Mouse (Mus musculus): ENCODE results near the gene Gemin5. TPM values are rescaled to one million over a fixed set of nuclear protein-coding genes. Genes with fewer than 3 reads are reported as not detected.
"Not testable (repeated sequence)": the region's sequence is repeated elsewhere in the genome, so short reads cannot be mapped to it uniquely, and the experiment has no call there.

Gene Gemin5
- polyA plus RNA-seq, 1 experiment from 2014 or later: 20.3 TPM

GRCm38 (mm10) chr11:58107009-58107408 is 61.3 kb downstream of the Gemin5 start:
- no peak overlapping the region for H3K27ac ChIP-seq (ENCODE audit: low read depth, low read length)
- H3K36me3 ChIP-seq (ENCODE audit: control insufficient read depth, insufficient read depth, low read length): peaks cover 15% of the 10 kb centered on the region
- H3K27me3 ChIP-seq (ENCODE audit: control insufficient read depth, insufficient read depth, low read length): no peaks in the 10 kb centered on the region
- no peak for DNase-seq (ENCODE audit: low spot score, missing footprints)
- peaks cover 7% of the 10 kb centered on the region for H3K4me1 ChIP-seq (ENCODE audit: control insufficient read depth, insufficient read depth, low read length)
- WGBS: 55% methylated on average over 3 of the region's 3 CpGs
- no peak overlapping the region for H3K9ac ChIP-seq (ENCODE audit: low read length)
- H3K4me2 ChIP-seq: no peak overlapping the region
- no peaks in the 10 kb centered on the region for H3K9me3 ChIP-seq (ENCODE audit: control insufficient read depth, low read length)
- H3K4me3 ChIP-seq (ENCODE audit: low read depth, low read length): no peak overlapping the region
- no peak for ATAC-seq (ENCODE audit: low FRiP score)

- ATAC-seq (ENCODE audit: low FRiP score): peak; percentile 5
Observed at GRCm38 (mm10) chr11:58104351-58104791, 64.0 kb downstream of the Gemin5 start.

GRCm38 (mm10) chr11:58103697-58104306 is 64.5 kb downstream of the Gemin5 start, which contains the start of gene Cnot8:
Gene Cnot8, plus strand, starts transcription at chr11:58104153.
- Histone ChIP-seq H3K27ac (ENCODE audit: low read depth, low read length) (peak within 1 kb of the TSS; percentile 55), H3K27me3 (ENCODE audit: control insufficient read depth, insufficient read depth, low read length) (no peaks in the 10 kb centered on the region), H3K9me3 (ENCODE audit: control insufficient read depth, low read length) (no peaks in the 10 kb centered on the region), H3K4me2 (peak within 1 kb of the TSS; percentile 71), H3K4me3 (ENCODE audit: low read depth, low read length) (peak within 1 kb of the TSS; percentile 77), H3K36me3 (ENCODE audit: control insufficient read depth, insufficient read depth, low read length) (no peaks in the 10 kb centered on the region), H3K4me1 (ENCODE audit: control insufficient read depth, insufficient read depth, low read length) (peaks cover 7% of the 10 kb centered on the region), H3K9ac (ENCODE audit: low read length) (peak within 1 kb of the TSS; percentile 87)
- peak; percentile 100 for DNase-seq (ENCODE audit: low spot score, missing footprints)
- under 1% methylated on average over 50 of the region's 55 CpGs for WGBS
- ATAC-seq (ENCODE audit: low FRiP score): peak; percentile 96

More at GRCm38 (mm10) chr11:58104351-58104791, 64.0 kb downstream of the Gemin5 start:
- Histone ChIP-seq H3K9me3 (ENCODE audit: control insufficient read depth, low read length) (no peaks in the 10 kb centered on the region), H3K27ac (ENCODE audit: low read depth, low read length) (peak overlapping the region; percentile 55), H3K36me3 (ENCODE audit: control insufficient read depth, insufficient read depth, low read length) (no peaks in the 10 kb centered on the region), H3K27me3 (ENCODE audit: control insufficient read depth, insufficient read depth, low read length) (no peaks in the 10 kb centered on the region), H3K9ac (ENCODE audit: low read length) (peak overlapping the region; percentile 87), H3K4me2 (peak overlapping the region; percentile 71), H3K4me3 (ENCODE audit: low read depth, low read length) (peak overlapping the region; percentile 77), H3K4me1 (ENCODE audit: control insufficient read depth, insufficient read depth, low read length) (peaks cover 7% of the 10 kb centered on the region)
- WGBS: under 1% methylated on average over 24 of the region's 24 CpGs
- DNase-seq (ENCODE audit: low spot score, missing footprints): peak; percentile 94

- peak overlapping the region; percentile 87 for H3K9ac ChIP-seq (ENCODE audit: low read length)
- no peaks in the 10 kb centered on the region for H3K36me3 ChIP-seq (ENCODE audit: control insufficient read depth, insufficient read depth, low read length)
- DNase-seq (ENCODE audit: low spot score, missing footprints) (no peak), ATAC-seq (ENCODE audit: low FRiP score) (peak; percentile 60; the same call in 1 of the 2 replicates)
- peak overlapping the region; percentile 47 for H3K4me2 ChIP-seq
- no peaks in the 10 kb centered on the region for H3K9me3 ChIP-seq (ENCODE audit: control insufficient read depth, low read length)
- WGBS: 59% methylated on average over 13 of the region's 13 CpGs
- H3K27ac ChIP-seq (ENCODE audit: low read depth, low read length): no peak overlapping the region
- no peaks in the 10 kb centered on the region; the same call in 1 of the 2 replicates for H3K27me3 ChIP-seq (ENCODE audit: control insufficient read depth, insufficient read depth, low read length)
- peak overlapping the region; percentile 77 for H3K4me3 ChIP-seq (ENCODE audit: low read depth, low read length)
- H3K4me1 ChIP-seq (ENCODE audit: control insufficient read depth, insufficient read depth, low read length): peaks cover 7% of the 10 kb centered on the region
Observed at GRCm38 (mm10) chr11:58103344-58103653, 65.0 kb downstream of the Gemin5 start.

GRCm38 (mm10) chr11:58102581-58103343 is 65.6 kb downstream of the Gemin5 start:
- 89% methylated on average over 9 of the region's 9 CpGs for WGBS
- H3K4me1 ChIP-seq (ENCODE audit: control insufficient read depth, insufficient read depth, low read length): peaks cover 8% of the 10 kb centered on the region
- DNase-seq (ENCODE audit: low spot score, missing footprints) (peak; percentile 81), ATAC-seq (ENCODE audit: low FRiP score) (no peak)
- no peak overlapping the region for H3K9ac ChIP-seq (ENCODE audit: low read length)
- no peak overlapping the region for H3K4me2 ChIP-seq
- no peaks in the 10 kb centered on the region for H3K36me3 ChIP-seq (ENCODE audit: control insufficient read depth, insufficient read depth, low read length)
- no peak overlapping the region for H3K27ac ChIP-seq (ENCODE audit: low read depth, low read length)
- H3K27me3 ChIP-seq (ENCODE audit: control insufficient read depth, insufficient read depth, low read length): no peaks in the 10 kb centered on the region; the same call in 1 of the 2 replicates
- no peaks in the 10 kb centered on the region for H3K9me3 ChIP-seq (ENCODE audit: control insufficient read depth, low read length)
- no peak overlapping the region for H3K4me3 ChIP-seq (ENCODE audit: low read depth, low read length)

GRCm38 (mm10) chr11:58102146-58102545 is 66.2 kb downstream of the Gemin5 start:
- no peaks in the 10 kb centered on the region for H3K36me3 ChIP-seq (ENCODE audit: control insufficient read depth, insufficient read depth, low read length)
- DNase-seq (ENCODE audit: low spot score, missing footprints): no peak
- H3K9me3 ChIP-seq (ENCODE audit: control insufficient read depth, low read length): no peaks in the 10 kb centered on the region
- H3K4me2 ChIP-seq: no peak overlapping the region
- peaks cover 10% of the 10 kb centered on the region for H3K4me1 ChIP-seq (ENCODE audit: control insufficient read depth, insufficient read depth, low read length)
- no peak overlapping the region for H3K9ac ChIP-seq (ENCODE audit: low read length)
- H3K27ac ChIP-seq (ENCODE audit: low read depth, low read length): no peak overlapping the region
- 86% methylated on average over 3 of the region's 3 CpGs for WGBS
- no peaks in the 10 kb centered on the region; the same call in 1 of the 2 replicates for H3K27me3 ChIP-seq (ENCODE audit: control insufficient read depth, insufficient read depth, low read length)
- H3K4me3 ChIP-seq (ENCODE audit: low read depth, low read length): no peak overlapping the region
- ATAC-seq (ENCODE audit: low FRiP score): no peak

- ATAC-seq (ENCODE audit: low FRiP score) (no peak), DNase-seq (ENCODE audit: low spot score, missing footprints) (peak; percentile 70)
- Histone ChIP-seq H3K4me3 (ENCODE audit: low read depth, low read length) (no peak overlapping the region), H3K4me2 (no peak overlapping the region), H3K9me3 (ENCODE audit: control insufficient read depth, low read length) (no peaks in the 10 kb centered on the region), H3K9ac (ENCODE audit: low read length) (no peak overlapping the region), H3K27ac (ENCODE audit: low read depth, low read length) (no peak overlapping the region), H3K36me3 (ENCODE audit: control insufficient read depth, insufficient read depth, low read length) (no peaks in the 10 kb centered on the region), H3K4me1 (ENCODE audit: control insufficient read depth, insufficient read depth, low read length) (peaks cover 10% of the 10 kb centered on the region), H3K27me3 (ENCODE audit: control insufficient read depth, insufficient read depth, low read length) (no peaks in the 10 kb centered on the region; the same call in 1 of the 2 replicates)
- 91% methylated on average over 4 of the region's 4 CpGs for WGBS
Observed at GRCm38 (mm10) chr11:58101194-58101720, 67.1 kb downstream of the Gemin5 start.

- Histone ChIP-seq H3K4me2 (no peak overlapping the region), H3K27me3 (ENCODE audit: control insufficient read depth, insufficient read depth, low read length) (no peaks in the 10 kb centered on the region; the same call in none of the 2 replicates), H3K27ac (ENCODE audit: low read depth, low read length) (no peak overlapping the region), H3K9me3 (ENCODE audit: control insufficient read depth, low read length) (no peaks in the 10 kb centered on the region), H3K4me3 (ENCODE audit: low read depth, low read length) (no peak overlapping the region), H3K4me1 (ENCODE audit: control insufficient read depth, insufficient read depth, low read length) (peaks cover 9% of the 10 kb centered on the region), H3K36me3 (ENCODE audit: control insufficient read depth, insufficient read depth, low read length) (no peaks in the 10 kb centered on the region), H3K9ac (ENCODE audit: low read length) (no peak overlapping the region)
- WGBS: 84% methylated on average over 2 of the region's 2 CpGs
- ATAC-seq (ENCODE audit: low FRiP score): no peak
- peak; percentile 17 for DNase-seq (ENCODE audit: low spot score, missing footprints)
Observed at GRCm38 (mm10) chr11:58100006-58100405, 68.3 kb downstream of the Gemin5 start.

GRCm38 (mm10) chr11:58098366-58098720 is 70.0 kb downstream of the Gemin5 start:
- not testable (repeated sequence) for H3K27me3 ChIP-seq (ENCODE audit: control insufficient read depth, insufficient read depth, low read length); H3K36me3 ChIP-seq (ENCODE audit: control insufficient read depth, insufficient read depth, low read length); H3K9me3 ChIP-seq (ENCODE audit: control insufficient read depth, low read length); H3K4me1 ChIP-seq (ENCODE audit: control insufficient read depth, insufficient read depth, low read length); H3K4me3 ChIP-seq (ENCODE audit: low read depth, low read length); H3K4me2 ChIP-seq; ATAC-seq (ENCODE audit: low FRiP score); H3K27ac ChIP-seq (ENCODE audit: low read depth, low read length); H3K9ac ChIP-seq (ENCODE audit: low read length)
- 65% methylated on average over 5 of the region's 5 CpGs for WGBS
- DNase-seq (ENCODE audit: low spot score, missing footprints): peak; percentile 81
